Mouse (Mus musculus): ENCODE data around the gene Zscan20.
"Not testable (repeated sequence)": the region's sequence is repeated elsewhere in the genome, so short reads cannot be mapped to it uniquely, and the experiment has no call there.

Zscan20 gene

DNA sequence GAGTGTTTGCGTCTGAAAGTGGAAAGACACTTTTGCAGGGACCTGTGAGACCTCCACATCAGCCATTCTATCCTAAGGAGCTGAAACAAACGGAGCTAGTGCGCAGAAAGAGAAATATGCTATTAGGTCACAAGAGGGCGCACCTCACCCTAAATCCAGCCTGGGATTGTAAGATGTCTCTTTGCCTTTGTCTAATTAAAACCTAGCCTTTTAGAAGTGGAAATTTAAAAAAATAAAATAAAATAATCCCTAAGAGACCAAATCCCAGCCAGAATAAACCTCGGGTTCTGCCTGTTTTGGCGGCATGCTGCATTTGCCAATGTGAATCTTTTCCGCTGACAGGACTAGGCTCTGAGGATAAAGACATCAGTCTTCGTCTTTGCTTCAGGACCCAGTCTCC, 3.4 kb upstream of the Zscan20 start:
- no peak for DNase-seq (ENCODE audit: low spot score)

DNA sequence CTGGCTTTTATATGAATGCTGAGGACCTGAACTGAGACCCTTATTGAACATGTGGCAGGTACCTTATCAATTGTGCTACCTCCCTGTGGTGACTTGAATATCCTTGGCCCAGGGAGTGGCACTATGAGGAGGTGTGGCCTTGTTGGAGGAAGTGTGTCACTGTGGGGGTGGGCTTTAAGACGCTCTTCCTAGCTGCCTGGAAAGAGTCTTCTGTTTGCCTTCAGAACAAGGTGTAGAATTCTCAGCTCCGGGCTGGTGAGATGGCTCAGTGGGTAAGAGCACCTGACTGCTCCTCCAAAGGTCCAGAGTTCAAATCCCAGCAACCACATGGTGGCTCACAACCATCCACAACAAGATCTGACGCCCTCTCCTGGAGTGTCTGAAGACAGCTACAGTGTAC, 1.8 kb upstream of the Zscan20 start:
- DNase-seq (ENCODE audit: low spot score): not testable (repeated sequence)

DNA sequence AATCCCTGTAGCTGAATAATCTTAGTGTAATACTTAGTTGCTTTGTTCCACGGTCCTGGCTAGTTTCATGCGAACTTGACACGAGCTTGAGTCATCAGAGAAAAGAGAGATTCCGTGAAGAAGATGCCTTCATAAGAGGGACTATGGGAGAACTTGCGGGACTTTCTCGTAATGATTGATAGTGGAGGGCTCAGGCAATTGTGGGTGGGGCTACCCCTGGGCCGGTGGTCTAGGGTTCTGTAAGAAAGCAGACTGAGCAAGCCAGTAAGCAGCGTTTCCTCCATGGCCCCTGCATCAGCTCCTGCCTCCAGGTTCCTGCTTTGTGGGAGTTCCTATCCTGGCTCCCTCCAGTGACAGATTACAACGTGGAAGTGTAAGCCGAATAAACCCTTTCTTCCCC, 808 bp upstream of the Zscan20 start:
- no peak for DNase-seq (ENCODE audit: low spot score)

DNA sequence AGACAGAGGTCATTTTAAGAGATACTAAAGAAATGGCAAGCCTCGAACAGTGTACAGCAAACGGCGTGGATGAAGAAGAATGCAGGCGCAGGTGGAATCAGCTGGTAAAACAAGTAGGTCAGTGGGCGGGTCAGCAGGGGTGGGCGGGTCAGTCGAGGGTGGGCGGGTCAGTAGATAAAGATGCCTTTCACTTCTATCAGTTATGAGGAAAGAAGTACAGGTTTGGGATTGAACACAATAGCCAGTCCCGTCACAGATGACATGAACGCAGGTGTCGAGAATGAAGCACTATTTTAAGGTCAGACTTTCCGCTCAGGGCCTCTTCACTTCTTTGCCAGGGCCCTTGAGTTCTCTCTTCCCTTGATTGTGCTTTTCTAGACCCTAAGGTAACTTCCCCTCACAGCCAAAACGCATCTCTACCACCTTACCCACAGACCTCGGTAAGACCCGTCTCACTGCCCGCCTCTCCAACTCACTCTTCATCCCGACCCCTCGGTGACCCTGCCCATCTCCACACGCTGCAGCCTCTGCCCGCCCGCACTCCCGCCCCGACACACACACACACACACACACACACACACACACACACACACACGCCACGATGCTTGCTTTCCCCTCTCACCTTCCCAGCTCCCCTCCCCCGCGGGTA, 498 bp downstream of the Zscan20 start:
- no peak for DNase-seq (ENCODE audit: low spot score)

DNA sequence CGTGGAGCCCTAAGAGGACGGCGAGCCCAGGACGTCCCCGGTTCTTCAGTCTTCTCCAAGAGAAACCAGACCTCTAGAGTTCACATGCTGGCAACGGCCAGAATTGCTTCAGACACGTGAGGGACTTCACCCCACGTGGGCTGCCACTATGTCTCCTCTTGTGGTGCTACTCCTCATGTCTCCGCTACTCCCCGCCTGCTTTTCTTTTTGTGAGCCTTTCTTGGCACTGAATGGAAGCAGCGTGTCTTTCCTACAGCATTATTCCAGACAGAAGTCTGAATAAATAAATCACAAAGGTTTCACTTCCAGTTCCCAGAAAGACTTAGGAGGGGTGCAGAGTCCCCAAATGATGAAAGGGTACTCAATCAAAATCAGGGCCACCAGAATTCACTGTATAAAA, 2.2 kb downstream of the Zscan20 start:
- DNase-seq (ENCODE audit: low spot score): no peak

DNA sequence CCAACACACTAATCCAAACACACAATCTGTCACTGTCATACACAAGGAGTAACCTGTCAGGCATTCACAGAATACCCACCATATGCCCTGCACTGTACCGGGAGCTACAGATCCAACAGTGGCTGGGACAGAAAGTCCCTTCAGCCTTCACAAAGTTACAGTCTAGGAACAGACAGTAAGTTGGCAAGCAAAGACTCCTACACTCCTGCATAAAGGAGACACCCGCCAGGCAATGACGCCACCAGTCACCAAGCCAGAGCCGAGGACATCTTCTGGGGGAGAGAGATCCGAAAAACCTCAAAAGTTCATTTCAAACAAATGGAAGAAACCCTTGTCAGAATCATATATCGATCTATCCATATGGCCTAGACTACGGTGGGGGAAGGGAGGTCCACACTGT, 3.3 kb downstream of the Zscan20 start:
- no peak for DNase-seq (ENCODE audit: low spot score)

DNA sequence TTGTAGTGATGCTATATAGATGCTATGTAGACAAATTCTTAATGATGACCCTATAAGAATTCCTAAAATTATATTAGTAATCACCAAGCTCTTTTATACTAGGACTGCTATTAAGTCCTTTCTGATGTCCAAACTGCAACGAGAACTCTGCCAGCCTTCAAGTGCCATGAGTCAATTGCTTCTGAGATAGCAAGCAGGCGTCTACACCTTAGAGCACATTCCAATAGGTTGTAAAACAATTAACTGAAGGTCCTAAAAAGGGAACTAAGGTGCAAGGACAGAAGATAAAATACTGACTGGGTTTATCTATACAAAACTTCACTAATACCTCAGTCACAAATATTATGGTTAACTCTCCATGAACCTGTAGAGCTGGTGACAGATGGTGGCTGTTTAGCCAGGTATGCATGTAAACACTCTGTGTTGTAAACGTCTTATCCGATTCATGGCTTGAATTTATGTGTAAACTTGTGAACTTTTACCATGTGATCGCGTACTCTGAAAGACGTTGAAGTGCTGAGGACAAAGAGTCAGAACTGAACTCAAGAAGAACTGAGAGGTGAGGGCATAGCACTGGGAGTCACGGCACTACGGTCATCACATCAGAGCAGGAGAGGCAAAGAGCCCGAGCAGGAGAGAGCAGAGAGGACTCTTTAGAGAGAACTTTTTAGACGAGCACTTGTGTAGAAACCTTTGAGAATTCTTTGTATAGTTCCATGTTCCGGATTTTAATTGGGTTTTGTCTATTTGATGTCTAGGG, 11.9 kb downstream of the Zscan20 start:
- DNase-seq (ENCODE audit: low spot score): no peak

DNA sequence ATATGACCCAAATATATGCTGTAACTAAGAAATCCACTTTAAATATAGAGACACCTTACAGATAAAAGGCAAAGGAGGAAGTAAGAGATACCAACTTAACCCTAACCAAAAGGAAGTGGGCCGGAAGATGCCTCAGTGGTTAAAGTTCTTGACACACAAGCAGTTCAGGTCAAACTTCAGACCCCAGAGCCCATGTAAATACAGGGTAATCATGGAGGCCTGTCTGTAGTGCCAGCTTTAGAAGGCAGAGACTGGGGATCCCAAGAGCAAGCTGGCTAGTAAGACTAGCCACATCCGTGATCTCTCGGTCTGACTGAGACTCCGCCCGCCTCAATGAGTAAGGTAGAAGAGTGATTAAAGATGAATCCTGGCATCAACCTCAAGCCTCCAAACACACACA, 15.8 kb downstream of the Zscan20 start:
- no peak for DNase-seq (ENCODE audit: low spot score)

DNA sequence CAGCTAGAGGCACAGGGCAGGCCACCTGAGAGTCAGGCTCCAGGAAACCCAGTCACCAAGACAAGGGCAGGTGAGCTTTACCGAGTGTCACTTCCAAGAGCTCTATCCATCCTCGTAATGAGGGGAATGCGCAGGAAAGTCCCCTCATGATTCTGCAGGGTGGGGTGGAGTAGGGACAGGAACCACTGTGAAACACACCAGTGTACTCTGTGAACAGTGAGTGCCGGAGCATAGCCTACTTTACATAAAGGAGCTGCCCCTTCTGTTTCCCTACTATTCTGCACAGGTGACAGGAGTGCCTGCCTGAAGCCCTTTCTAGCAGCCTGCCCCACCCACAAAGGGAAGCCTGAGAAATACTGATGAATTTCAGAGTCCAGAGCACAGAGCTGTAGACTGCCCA, 16.6 kb downstream of the Zscan20 start:
- no peak for DNase-seq (ENCODE audit: low spot score)

DNA sequence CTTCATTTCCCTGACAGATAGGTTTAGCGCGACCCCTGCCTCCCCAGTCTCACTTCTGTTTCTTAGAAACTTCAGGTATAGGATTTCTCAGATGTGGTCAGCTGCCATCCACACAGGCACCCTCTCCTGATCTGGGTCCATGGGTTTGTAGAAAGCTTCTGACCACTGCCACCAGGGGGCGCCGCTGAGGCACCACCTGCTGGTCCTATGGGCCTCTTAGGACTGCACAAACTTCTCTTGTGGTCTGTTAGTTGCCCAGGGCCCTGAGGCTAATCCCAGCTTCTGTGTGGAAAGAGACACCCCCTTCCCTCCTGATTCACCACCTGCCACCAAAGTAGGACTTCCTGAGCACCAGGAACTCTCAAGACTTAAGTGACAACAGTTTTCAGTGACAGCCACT, 30.7 kb downstream of the Zscan20 start:
- DNase-seq (ENCODE audit: low spot score): no peak

DNA sequence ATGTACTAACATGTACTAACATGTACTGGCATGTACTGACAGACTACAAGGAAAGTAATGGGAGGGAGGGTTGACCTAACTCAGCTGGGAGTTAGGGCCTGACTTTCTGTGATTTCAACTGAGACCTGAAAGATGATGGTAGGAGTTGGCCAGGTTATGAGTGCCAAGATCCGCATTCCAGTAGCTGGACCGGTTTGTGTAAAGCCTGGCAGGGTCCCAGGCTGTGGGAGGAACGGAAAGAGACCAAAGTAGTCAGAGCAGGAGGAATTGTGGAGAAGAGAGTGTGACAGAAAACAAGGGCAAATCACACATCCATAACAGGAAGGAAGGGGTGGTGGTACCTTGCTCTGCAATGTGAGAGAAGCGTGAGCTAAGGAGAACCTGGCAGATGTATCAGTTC, 34.1 kb downstream of the Zscan20 start:
- DNase-seq (ENCODE audit: low spot score): peak; percentile 8

DNA sequence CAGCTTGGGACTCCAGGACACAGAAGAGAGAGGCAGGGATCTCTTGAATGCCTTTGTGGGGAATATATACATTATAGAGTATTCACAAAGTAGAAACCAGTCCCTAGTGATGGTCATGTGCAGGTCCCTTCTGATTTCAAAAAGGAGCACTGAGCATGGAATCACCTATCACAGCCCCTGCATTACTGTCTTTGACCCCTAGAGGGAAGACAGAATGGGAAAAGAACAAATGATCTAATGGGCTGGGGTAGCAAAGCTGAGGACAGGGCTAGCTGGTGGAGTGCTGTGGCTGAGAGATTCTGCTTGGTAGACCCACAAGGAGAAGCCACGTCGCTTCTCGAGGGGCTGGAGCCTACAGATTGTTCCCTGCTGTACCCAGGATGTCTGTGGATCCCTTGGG, 49.6 kb downstream of the Zscan20 start:
- DNase-seq (ENCODE audit: low spot score): no peak

DNA sequence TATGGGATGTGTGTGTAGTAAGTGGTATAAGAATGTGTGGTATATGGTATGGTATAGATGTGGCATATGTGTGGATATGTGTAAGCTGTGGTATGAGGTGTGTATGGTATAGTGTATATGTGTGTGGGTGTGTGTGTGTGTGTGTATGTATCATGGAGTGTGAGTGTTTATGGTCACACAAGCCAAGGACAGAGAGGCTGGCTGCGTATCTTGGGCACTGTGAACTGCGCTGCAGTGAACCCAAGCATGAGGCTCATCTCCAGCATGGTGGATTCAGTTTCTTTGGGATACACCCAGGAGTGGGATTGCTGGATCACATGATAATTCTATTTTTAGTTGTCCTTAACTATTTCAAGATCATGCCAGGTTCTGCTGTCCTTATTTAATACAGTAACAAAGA, 55.7 kb downstream of the Zscan20 start:
- no peak for DNase-seq (ENCODE audit: low spot score)

DNA sequence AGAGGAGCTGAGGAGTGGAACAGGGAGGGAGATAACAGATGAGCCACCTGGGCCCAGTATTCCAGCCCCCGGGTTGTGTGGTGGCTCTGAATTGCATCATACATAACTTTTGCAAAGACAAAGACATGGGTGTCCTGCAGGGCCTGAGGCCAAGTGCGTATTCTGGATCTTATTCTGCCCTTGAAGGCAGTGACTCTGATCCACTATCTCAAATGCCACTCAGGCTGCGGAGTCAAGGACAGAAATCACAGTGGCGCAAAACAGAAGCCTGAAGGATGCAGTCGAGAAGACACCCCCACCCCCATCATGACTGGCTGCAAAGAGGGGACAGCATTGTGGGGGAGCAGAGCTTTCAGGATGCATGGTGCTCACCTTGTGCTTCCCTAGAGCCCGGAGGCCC, 59.1 kb downstream of the Zscan20 start:
- DNase-seq (ENCODE audit: low spot score): no peak

DNA sequence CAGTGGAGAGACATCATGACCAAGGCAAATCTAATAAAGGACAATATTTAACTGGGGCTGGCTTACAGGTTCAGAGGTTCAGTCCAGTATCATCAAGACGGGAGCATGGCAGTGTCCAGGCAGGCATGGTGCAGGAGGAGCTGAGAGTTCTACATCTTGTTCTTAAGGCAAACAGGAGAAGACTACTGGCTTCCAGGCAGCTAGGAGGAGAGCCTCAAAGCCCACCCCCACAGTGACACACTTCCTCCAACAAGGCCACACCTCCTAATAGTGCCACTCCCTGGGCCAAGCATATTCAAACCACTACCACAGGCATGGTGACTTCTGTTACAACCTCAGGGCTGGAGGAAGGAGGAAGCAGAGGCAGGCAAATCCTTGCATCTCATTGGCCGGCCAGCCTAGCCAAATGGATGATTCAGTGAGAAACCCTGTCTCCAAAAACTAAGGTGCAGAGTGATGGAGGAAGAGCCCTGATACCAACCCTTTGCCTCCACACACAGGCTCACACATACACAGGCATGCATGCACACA, 65.9 kb downstream of the Zscan20 start:
- not testable (repeated sequence) for DNase-seq (ENCODE audit: low spot score)

DNA sequence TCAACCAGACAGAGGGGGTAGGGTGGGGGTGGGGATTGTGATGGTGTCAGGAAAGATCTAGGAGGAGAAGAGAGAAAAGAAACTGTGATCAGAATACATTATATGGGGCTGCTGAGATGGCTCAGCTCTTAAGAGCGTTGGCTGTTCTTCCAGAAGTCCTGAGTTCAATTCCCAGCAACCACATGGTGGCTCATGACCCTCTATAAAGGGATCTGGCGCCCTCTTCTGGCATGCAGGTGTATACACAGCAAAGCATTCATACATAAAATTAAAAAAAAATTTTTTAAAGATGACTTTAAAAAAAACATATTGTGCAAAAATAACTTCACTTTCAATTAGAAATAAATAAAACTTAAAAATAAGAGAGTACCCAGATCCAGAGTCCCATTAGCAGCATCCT, 66.5 kb downstream of the Zscan20 start:
- DNase-seq (ENCODE audit: low spot score): no peak
